Mouse (Mus musculus) cerebellum, adult 2 months (tissue): ENCODE results near the gene St6galnac5. TPM values are rescaled to one million over a fixed set of nuclear protein-coding genes. Genes with fewer than 3 reads are reported as not detected.

Experiments
- DNase-seq, 2 experiments: peaks; one replicate each; pipeline ENCODE4 v3.0.0; 2021
- H3K27ac ChIP-seq: fragments of 200-500 bp; 2 replicates; pipeline ENCODE4 v1.5.1; 2012; ENCODE audit warnings: low read length, control low read depth, inconsistent platforms; ENCODE audit not compliant: insufficient read depth
- H3K27me3 ChIP-seq: fragments of 200-500 bp; 2 replicates; pipeline ENCODE4 v1.6.1; 2012; ENCODE audit warnings: inconsistent platforms, mild to moderate bottlenecking, low read length, moderate library complexity; ENCODE audit not compliant: control insufficient read depth, insufficient read depth
- H3K4me1 ChIP-seq: fragments of 200-500 bp; 2 replicates; pipeline ENCODE4 v1.6.1; 2011; ENCODE audit warnings: low read length; ENCODE audit not compliant: control insufficient read depth, insufficient read depth
- H3K4me3 ChIP-seq: fragments of 200-500 bp; replicated peaks from 2 replicates; pipeline ENCODE3; 2011; ENCODE audit warnings: mild to moderate bottlenecking, low read depth, low read length, control low read depth; ENCODE audit not compliant: insufficient read depth
- CTCF ChIP-seq: fragments of 200-500 bp; IDR thresholded peaks from 2 replicates; pipeline ENCODE4 v1.5.1; 2011; ENCODE audit warnings: low read depth, mild to moderate bottlenecking, control low read depth, low read length, moderate library complexity, borderline replicate concordance; ENCODE audit not compliant: insufficient read depth
- POLR2A ChIP-seq: fragments of 200-500 bp; IDR thresholded peaks from 2 replicates; pipeline ENCODE4 v1.6.1; 2011; ENCODE audit warnings: low read length, control low read depth, borderline replicate concordance; ENCODE audit not compliant: insufficient read depth
- WGBS: fragments of 180-500 bp; shearing (Covaris S2); methylation state at CpG from one replicate; pipeline ENCODE4 v1.1.7; 2018; 5-methylcytosine and 5-hydroxymethylcytosine counted together
- polyA plus RNA-seq: library from polyadenylated mRNA; depleted of rRNA; stranded (reverse); fragments of >200 nt; gene quantifications from 2 replicates; pipeline ENCODE4 v1.2.3, GENCODE M21; 2012

The St6galnac5 gene
- polyA plus RNA-seq, 1 experiment: 4.5 TPM

DNA sequence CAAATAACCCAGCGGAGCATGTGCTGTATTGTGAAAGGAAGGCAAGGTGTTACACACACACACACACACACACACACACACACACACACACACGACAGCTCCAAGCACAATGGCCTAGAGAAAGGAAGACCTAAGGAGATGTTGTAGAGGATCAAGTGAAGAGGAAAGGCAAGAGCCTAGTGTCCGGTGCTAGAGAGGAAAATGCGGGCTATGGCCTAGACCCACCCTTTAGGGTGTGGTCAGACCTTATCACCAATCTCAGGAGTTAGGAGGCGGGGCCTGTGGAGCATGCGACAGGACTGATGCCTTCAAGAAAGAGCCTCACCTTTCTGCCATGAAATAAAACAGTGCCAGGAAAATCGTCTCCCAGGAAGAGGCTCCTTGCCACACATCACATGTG, 33.5 kb downstream of the St6galnac5 start:
- TF ChIP-seq POLR2A: no peak
- no peak for TF ChIP-seq CTCF
- Histone ChIP-seq H3K27me3 (no peaks in the 10 kb centered on the region), H3K4me3 (no peak overlapping the region), H3K27ac (no peak overlapping the region), H3K4me1 (no peaks in the 10 kb centered on the region)
- DNase-seq: no peak
- WGBS: 96% methylated on average over 7 of the region's 7 CpGs

DNA sequence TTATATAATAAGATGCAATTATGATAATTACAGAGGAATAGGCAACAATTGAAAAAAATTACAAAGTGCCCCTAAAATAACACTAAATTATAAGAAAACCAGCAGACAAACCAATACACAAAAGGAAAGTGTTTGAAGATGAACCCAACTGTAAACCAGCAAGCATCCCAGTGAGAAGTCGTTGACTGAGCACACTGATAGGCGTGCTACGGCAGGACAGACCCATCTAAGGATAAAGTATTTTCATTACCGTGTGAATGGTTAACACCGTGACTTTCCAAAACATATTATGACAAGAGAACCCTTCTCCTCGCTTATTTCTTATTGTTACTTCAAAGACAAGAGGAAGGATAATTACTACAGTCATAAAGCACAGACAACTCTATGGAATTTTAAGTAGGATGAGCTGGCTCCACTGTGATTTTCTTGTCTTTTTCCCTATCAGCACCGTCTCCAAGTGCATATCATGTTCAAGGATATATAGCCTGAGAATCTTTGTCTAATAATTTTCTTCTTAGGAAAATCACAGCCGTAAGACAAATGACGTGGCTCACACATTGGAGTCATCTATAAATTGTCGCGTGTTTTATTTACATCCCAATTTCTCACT, 34.9 kb downstream of the St6galnac5 start:
- TF ChIP-seq POLR2A (no peak), CTCF (no peak)
- Histone ChIP-seq H3K4me3 (no peak overlapping the region), H3K27ac (no peak overlapping the region), H3K4me1 (no peaks in the 10 kb centered on the region), H3K27me3 (no peaks in the 10 kb centered on the region)
- no peak for DNase-seq
- WGBS: 80% methylated on average over 11 of the region's 11 CpGs

- no peaks in the 10 kb centered on the region for H3K27me3 ChIP-seq
- H3K27ac ChIP-seq: no peak overlapping the region
- 77% methylated on average over 3 of the region's 3 CpGs for WGBS
- H3K4me3 ChIP-seq: no peak overlapping the region
- no peak for TF ChIP-seq POLR2A
- TF ChIP-seq CTCF: no peak
- no peaks in the 10 kb centered on the region for H3K4me1 ChIP-seq
- DNase-seq: no peak
Measured at GRCm38 (mm10) chr3:152944766-152945165, 37.3 kb downstream of the St6galnac5 start.

- 69% methylated on average over 11 of the region's 11 CpGs for WGBS
Measured at GRCm38 (mm10) chr3:152942985-152943384, 39.1 kb downstream of the St6galnac5 start.

GRCm38 (mm10) chr3:152941671-152942070, 40.4 kb downstream of the St6galnac5 start:
- Histone ChIP-seq H3K4me1 (no peaks in the 10 kb centered on the region), H3K27ac (no peak overlapping the region), H3K4me3 (no peak overlapping the region), H3K27me3 (no peaks in the 10 kb centered on the region)
- TF ChIP-seq POLR2A: no peak
- no peak for TF ChIP-seq CTCF
- WGBS: 65% methylated on average over 5 of the region's 5 CpGs
- DNase-seq: no peak

More at GRCm38 (mm10) chr3:152942985-152943384, 39.1 kb downstream of the St6galnac5 start:
- H3K4me3 ChIP-seq: no peak overlapping the region
- no peak for DNase-seq
- H3K4me1 ChIP-seq: no peaks in the 10 kb centered on the region
- H3K27me3 ChIP-seq: no peaks in the 10 kb centered on the region
- no peak overlapping the region for H3K27ac ChIP-seq
- TF ChIP-seq CTCF (no peak), POLR2A (no peak)

DNA sequence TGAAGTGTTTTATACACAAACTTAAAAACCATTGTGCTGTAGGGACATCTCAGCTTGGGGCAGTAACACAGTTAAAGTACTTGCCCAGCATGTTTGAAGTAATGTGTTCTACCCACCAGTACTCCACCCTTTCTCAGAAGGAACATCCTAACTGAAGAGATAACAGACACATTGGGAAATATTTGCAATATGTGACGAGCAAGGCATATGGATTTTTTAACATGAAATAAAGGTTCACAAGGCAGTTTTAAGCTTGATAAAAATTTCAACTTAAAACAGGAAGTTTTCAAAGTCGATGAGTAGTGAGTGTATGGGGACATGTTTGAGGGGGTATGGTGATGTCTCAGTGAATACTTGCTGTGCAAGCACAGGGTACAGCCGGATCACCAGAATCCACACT, 45.7 kb downstream of the St6galnac5 start:
- Histone ChIP-seq H3K4me1 (no peaks in the 10 kb centered on the region), H3K27me3 (no peaks in the 10 kb centered on the region), H3K27ac (no peak overlapping the region), H3K4me3 (no peak overlapping the region)
- no peak for DNase-seq
- TF ChIP-seq POLR2A (no peak), CTCF (no peak)
- 93% methylated on average over 3 of the region's 3 CpGs for WGBS

DNA sequence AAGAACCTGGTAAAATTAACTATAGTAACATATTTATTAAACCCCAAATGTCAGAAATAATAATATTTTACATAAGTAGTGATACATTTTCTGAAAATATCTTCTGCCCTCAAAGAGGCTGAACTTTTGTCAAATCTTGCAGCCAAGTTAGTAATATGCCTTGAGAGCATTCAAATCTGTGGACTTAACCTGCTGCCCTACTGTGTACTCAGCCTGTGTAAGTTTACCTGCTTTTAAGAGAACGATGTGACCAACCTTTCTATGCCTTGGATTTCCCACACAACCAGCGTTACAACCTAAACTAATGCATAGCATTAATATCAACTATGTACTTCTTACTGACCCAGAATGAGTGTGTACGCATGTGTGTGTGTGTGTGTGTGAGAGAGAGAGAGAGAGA, 48.3 kb downstream of the St6galnac5 start:
- H3K27ac ChIP-seq: no peak overlapping the region
- TF ChIP-seq CTCF (no peak), POLR2A (no peak)
- WGBS: 99% methylated on average over 3 of the region's 3 CpGs
- H3K4me3 ChIP-seq: no peak overlapping the region
- H3K27me3 ChIP-seq: no peaks in the 10 kb centered on the region
- no peaks in the 10 kb centered on the region for H3K4me1 ChIP-seq
- no peak for DNase-seq

GRCm38 (mm10) chr3:152932544-152932943, 49.5 kb downstream of the St6galnac5 start:
- H3K27me3 ChIP-seq: no peaks in the 10 kb centered on the region
- DNase-seq: no peak
- WGBS: 89% methylated on average over 2 of the region's 2 CpGs
- no peak for TF ChIP-seq POLR2A
- TF ChIP-seq CTCF: no peak
- H3K4me1 ChIP-seq: no peaks in the 10 kb centered on the region
- H3K4me3 ChIP-seq: no peak overlapping the region
- no peak overlapping the region for H3K27ac ChIP-seq
